Mouse (Mus musculus) myocyte (in vitro differentiated cells): ENCODE measurements around the gene Gpr33.

Source experiments
- CEBPB ChIP-seq: IDR thresholded peaks from 2 replicates; pipeline ENCODE4 v1.6.1; 2011; ENCODE audit warnings: mild to moderate bottlenecking, moderate library complexity; ENCODE audit not compliant: poor library complexity, insufficient read depth, severe bottlenecking
- MYOG ChIP-seq, 3 experiments: IDR thresholded peaks; one replicate each; pipeline ENCODE4 v1.6.1; 2011; ENCODE audit warnings: control low read depth in 2 of 3, low read depth in 2 of 3, mild to moderate bottlenecking in 2 of 3; ENCODE audit not compliant: insufficient read length in 2 of 3, control insufficient read depth in 1 of 3, insufficient read depth in 1 of 3
- POLR2A ChIP-seq: IDR thresholded peaks from one replicate; pipeline ENCODE4 v1.6.1; 2011; ENCODE audit warnings: low read depth, mild to moderate bottlenecking, control low read depth, moderate library complexity; ENCODE audit not compliant: insufficient read length
- POLR2AphosphoS2 ChIP-seq: IDR thresholded peaks from one replicate; pipeline ENCODE4 v1.6.1; 2011; ENCODE audit warnings: low read depth, control low read depth; ENCODE audit not compliant: insufficient read length
- REST ChIP-seq: IDR thresholded peaks from one replicate; pipeline ENCODE4 v1.6.1; 2011; ENCODE audit warnings: mild to moderate bottlenecking, control low read depth, moderate library complexity; ENCODE audit not compliant: insufficient read depth, insufficient read length
- SRF ChIP-seq: IDR thresholded peaks from one replicate; pipeline ENCODE4 v1.6.1; 2011; ENCODE audit warnings: low read depth; ENCODE audit not compliant: control insufficient read depth, insufficient read length
- TCF12 ChIP-seq: IDR thresholded peaks from one replicate; pipeline ENCODE4 v1.6.1; 2011; ENCODE audit warnings: mild to moderate bottlenecking, control low read depth; ENCODE audit not compliant: poor library complexity, insufficient read depth, severe bottlenecking
- USF1 ChIP-seq: IDR thresholded peaks from one replicate; pipeline ENCODE4 v1.6.1; 2011; ENCODE audit warnings: low read depth, mild to moderate bottlenecking, control low read depth, moderate library complexity

- TF ChIP-seq MYOG (IDR thresholded peaks at IDR 0.05; ENCODE audit: control insufficient read depth in 1 of 3, insufficient read depth in 1 of 3, insufficient read length in 2 of 3, low read depth in 2 of 3) (no peak), POLR2A (no peak), TCF12 (no peak), CEBPB (no peak), SRF (no peak), POLR2AphosphoS2 (no peak), REST (no peak), USF1 (no peak)
Measured at GRCm38 (mm10) chr12:51976531-51976930, 51.3 kb downstream of the Gpr33 start.
